Mouse (Mus musculus): ENCODE results near the gene Ldha.

GRCm38 (mm10) chr7:46833670-46834255 lies 7.5 kb upstream of the Ldha start:
- TF ChIP-seq CTCF (IDR thresholded peaks at IDR 0.05; ENCODE audit: low read depth), result no peak
- no peak for TF ChIP-seq EP300 (IDR thresholded peaks at IDR 0.05; ENCODE audit: low read depth)
